Mouse (Mus musculus): ENCODE data around the gene Ptcd2. TPM values are rescaled to one million over a fixed set of nuclear protein-coding genes. Genes with fewer than 3 reads are reported as not detected.
"Not testable (repeated sequence)": the region's sequence is repeated elsewhere in the genome, so short reads cannot be mapped to it uniquely, and the experiment has no call there.

Ptcd2 gene
- polyA plus RNA-seq, 1 experiment from 2014 or later = 53.2 TPM

GRCm38 (mm10) chr13:99350009-99350408 lies 5.5 kb upstream of the Ptcd2 start:
- no peak for ATAC-seq
- H3K4me1 ChIP-seq (replicated peaks; ENCODE audit: control insufficient read depth, insufficient read depth, low read length) = peaks cover 12% of the 10 kb centered on the region
- no peak overlapping the region for H3K9ac ChIP-seq (replicated peaks; ENCODE audit: low read depth, low read length)
- 89% methylated on average over 6 of the region's 6 CpGs for WGBS
- no peaks in the 10 kb centered on the region for H3K27me3 ChIP-seq (replicated peaks; ENCODE audit: control insufficient read depth, insufficient read depth, low read length)
- no peak overlapping the region for H3K4me3 ChIP-seq (replicated peaks; ENCODE audit: low read length)
- H3K27ac ChIP-seq (ENCODE audit: low read length) = no peak overlapping the region
- no peak overlapping the region for H3K4me2 ChIP-seq (ENCODE audit: low read length)
- H3K36me3 ChIP-seq (ENCODE audit: control insufficient read depth, insufficient read depth) = peaks cover 6% of the 10 kb centered on the region
- H3K9me3 ChIP-seq (ENCODE audit: control insufficient read depth, low read length) = no peaks in the 10 kb centered on the region

- no peaks in the 10 kb centered on the region for H3K27me3 ChIP-seq (replicated peaks; ENCODE audit: control insufficient read depth, insufficient read depth, low read length)
- peak overlapping the region; percentile 90 for H3K4me3 ChIP-seq (replicated peaks; ENCODE audit: low read length)
- peak overlapping the region; percentile 68 for H3K4me2 ChIP-seq (ENCODE audit: low read length)
- no peaks in the 10 kb centered on the region for H3K9me3 ChIP-seq (ENCODE audit: control insufficient read depth, low read length)
- ATAC-seq = peak; percentile 83; the same call in 1 of the 2 replicates
- WGBS = 3% methylated on average over 30 of the region's 30 CpGs
- H3K27ac ChIP-seq (ENCODE audit: low read length) = peak overlapping the region; percentile 90
- peaks cover 14% of the 10 kb centered on the region for H3K4me1 ChIP-seq (replicated peaks; ENCODE audit: control insufficient read depth, insufficient read depth, low read length)
- peak overlapping the region; percentile 88 for H3K9ac ChIP-seq (replicated peaks; ENCODE audit: low read depth, low read length)
- H3K36me3 ChIP-seq (ENCODE audit: control insufficient read depth, insufficient read depth) = peaks cover 25% of the 10 kb centered on the region
Observed at GRCm38 (mm10) chr13:99343876-99344598, 468 bp downstream of the Ptcd2 start.

GRCm38 (mm10) chr13:99341504-99341903 lies 3.0 kb downstream of the Ptcd2 start:
- peaks cover 14% of the 10 kb centered on the region for H3K4me1 ChIP-seq (replicated peaks; ENCODE audit: control insufficient read depth, insufficient read depth, low read length)
- no peak overlapping the region for H3K9ac ChIP-seq (replicated peaks; ENCODE audit: low read depth, low read length)
- H3K27me3 ChIP-seq (replicated peaks; ENCODE audit: control insufficient read depth, insufficient read depth, low read length) = no peaks in the 10 kb centered on the region
- H3K4me2 ChIP-seq (ENCODE audit: low read length) = no peak overlapping the region
- peaks cover 33% of the 10 kb centered on the region for H3K36me3 ChIP-seq (ENCODE audit: control insufficient read depth, insufficient read depth)
- no peak overlapping the region for H3K4me3 ChIP-seq (replicated peaks; ENCODE audit: low read length)
- ATAC-seq = no peak
- 93% methylated on average over 6 of the region's 6 CpGs for WGBS
- no peak overlapping the region for H3K27ac ChIP-seq (ENCODE audit: low read length)
- H3K9me3 ChIP-seq (ENCODE audit: control insufficient read depth, low read length) = no peaks in the 10 kb centered on the region

GRCm38 (mm10) chr13:99337510-99337909 lies 7.0 kb downstream of the Ptcd2 start:
- ATAC-seq = no peak
- no peaks in the 10 kb centered on the region for H3K4me1 ChIP-seq (replicated peaks; ENCODE audit: control insufficient read depth, insufficient read depth, low read length)
- no peak overlapping the region for H3K4me3 ChIP-seq (replicated peaks; ENCODE audit: low read length)
- no peak overlapping the region for H3K9ac ChIP-seq (replicated peaks; ENCODE audit: low read depth, low read length)
- H3K4me2 ChIP-seq (ENCODE audit: low read length) = no peak overlapping the region
- H3K36me3 ChIP-seq (ENCODE audit: control insufficient read depth, insufficient read depth) = peaks cover 45% of the 10 kb centered on the region
- H3K9me3 ChIP-seq (ENCODE audit: control insufficient read depth, low read length) = no peaks in the 10 kb centered on the region
- H3K27ac ChIP-seq (ENCODE audit: low read length) = no peak overlapping the region
- WGBS = 93% methylated on average over 6 of the region's 6 CpGs
- no peaks in the 10 kb centered on the region for H3K27me3 ChIP-seq (replicated peaks; ENCODE audit: control insufficient read depth, insufficient read depth, low read length)

- Histone ChIP-seq H3K4me2 (ENCODE audit: low read length) (no peak overlapping the region), H3K36me3 (ENCODE audit: control insufficient read depth, insufficient read depth) (peaks cover 37% of the 10 kb centered on the region), H3K4me3 (replicated peaks; ENCODE audit: low read length) (no peak overlapping the region), H3K4me1 (replicated peaks; ENCODE audit: control insufficient read depth, insufficient read depth, low read length) (no peaks in the 10 kb centered on the region), H3K27me3 (replicated peaks; ENCODE audit: control insufficient read depth, insufficient read depth, low read length) (no peaks in the 10 kb centered on the region), H3K9ac (replicated peaks; ENCODE audit: low read depth, low read length) (no peak overlapping the region), H3K9me3 (ENCODE audit: control insufficient read depth, low read length) (no peaks in the 10 kb centered on the region), H3K27ac (ENCODE audit: low read length) (no peak overlapping the region)
- WGBS = 70% methylated on average over 4 of the region's 4 CpGs
- ATAC-seq = no peak
Observed at GRCm38 (mm10) chr13:99331255-99331654, 13.2 kb downstream of the Ptcd2 start.

GRCm38 (mm10) chr13:99324337-99324685 lies 20.2 kb downstream of the Ptcd2 start:
- H3K9me3 ChIP-seq (ENCODE audit: control insufficient read depth, low read length); H3K4me3 ChIP-seq (replicated peaks; ENCODE audit: low read length); H3K9ac ChIP-seq (replicated peaks; ENCODE audit: low read depth, low read length); H3K4me1 ChIP-seq (replicated peaks; ENCODE audit: control insufficient read depth, insufficient read depth, low read length); H3K27ac ChIP-seq (ENCODE audit: low read length); ATAC-seq; H3K27me3 ChIP-seq (replicated peaks; ENCODE audit: control insufficient read depth, insufficient read depth, low read length); H3K4me2 ChIP-seq (ENCODE audit: low read length): not testable (repeated sequence)
- WGBS = 93% methylated on average over 8 of the region's 8 CpGs
- peaks cover 30% of the 10 kb centered on the region for H3K36me3 ChIP-seq (ENCODE audit: control insufficient read depth, insufficient read depth)

- Histone ChIP-seq H3K4me3 (replicated peaks; ENCODE audit: low read length) (no peak overlapping the region), H3K27ac (ENCODE audit: low read length) (no peak overlapping the region), H3K4me1 (replicated peaks; ENCODE audit: control insufficient read depth, insufficient read depth, low read length) (no peaks in the 10 kb centered on the region), H3K36me3 (ENCODE audit: control insufficient read depth, insufficient read depth) (peaks cover 29% of the 10 kb centered on the region), H3K9ac (replicated peaks; ENCODE audit: low read depth, low read length) (no peak overlapping the region), H3K27me3 (replicated peaks; ENCODE audit: control insufficient read depth, insufficient read depth, low read length) (no peaks in the 10 kb centered on the region), H3K9me3 (ENCODE audit: control insufficient read depth, low read length) (no peaks in the 10 kb centered on the region), H3K4me2 (ENCODE audit: low read length) (no peak overlapping the region)
- no peak for ATAC-seq
- 85% methylated on average over 7 of the region's 7 CpGs for WGBS
Observed at GRCm38 (mm10) chr13:99323632-99324336, 20.7 kb downstream of the Ptcd2 start.

GRCm38 (mm10) chr13:99322915-99323314 lies 21.6 kb downstream of the Ptcd2 start:
- H3K9ac ChIP-seq (replicated peaks; ENCODE audit: low read depth, low read length); ATAC-seq; H3K9me3 ChIP-seq (ENCODE audit: control insufficient read depth, low read length); H3K4me1 ChIP-seq (replicated peaks; ENCODE audit: control insufficient read depth, insufficient read depth, low read length); H3K27me3 ChIP-seq (replicated peaks; ENCODE audit: control insufficient read depth, insufficient read depth, low read length); H3K27ac ChIP-seq (ENCODE audit: low read length); H3K4me2 ChIP-seq (ENCODE audit: low read length); H3K4me3 ChIP-seq (replicated peaks; ENCODE audit: low read length): not testable (repeated sequence)
- peaks cover 25% of the 10 kb centered on the region for H3K36me3 ChIP-seq (ENCODE audit: control insufficient read depth, insufficient read depth)
- WGBS = 95% methylated on average over 11 of the region's 13 CpGs

GRCm38 (mm10) chr13:99320453-99320852 lies 24.1 kb downstream of the Ptcd2 start:
- H3K27me3 ChIP-seq (replicated peaks; ENCODE audit: control insufficient read depth, insufficient read depth, low read length) = no peaks in the 10 kb centered on the region
- WGBS = 94% methylated on average over 7 of the region's 7 CpGs
- H3K36me3 ChIP-seq (ENCODE audit: control insufficient read depth, insufficient read depth) = peaks cover 22% of the 10 kb centered on the region
- no peak overlapping the region for H3K9ac ChIP-seq (replicated peaks; ENCODE audit: low read depth, low read length)
- H3K27ac ChIP-seq (ENCODE audit: low read length) = no peak overlapping the region
- no peaks in the 10 kb centered on the region for H3K4me1 ChIP-seq (replicated peaks; ENCODE audit: control insufficient read depth, insufficient read depth, low read length)
- H3K4me3 ChIP-seq (replicated peaks; ENCODE audit: low read length) = no peak overlapping the region
- H3K4me2 ChIP-seq (ENCODE audit: low read length) = no peak overlapping the region
- no peak for ATAC-seq
- no peaks in the 10 kb centered on the region for H3K9me3 ChIP-seq (ENCODE audit: control insufficient read depth, low read length)
